Mouse (Mus musculus): ENCODE results near the gene Pex5l.

Gene Pex5l

GRCm38 (mm10) chr3:33142901-33143461 is at the start of gene Pex5l:
TSS of gene Pex5l (minus strand) at chr3:33143247.
- no peak for DNase-seq (ENCODE audit: extremely low read depth, low read depth)

- no peak for DNase-seq (ENCODE audit: extremely low read depth, low read depth)
Observed at GRCm38 (mm10) chr3:33165186-33165585, 22.1 kb upstream of the Pex5l start.

GRCm38 (mm10) chr3:33163821-33164220 is 20.8 kb upstream of the Pex5l start:
- no peak for DNase-seq (ENCODE audit: extremely low read depth, low read depth)

- no peak for DNase-seq (ENCODE audit: extremely low read depth, low read depth)
Observed at GRCm38 (mm10) chr3:33143592-33143991, 545 bp upstream of the Pex5l start.

GRCm38 (mm10) chr3:33142398-33142797 is 649 bp downstream of the Pex5l start:
- no peak for DNase-seq (ENCODE audit: extremely low read depth, low read depth)

GRCm38 (mm10) chr3:33129944-33130343 is 13.1 kb downstream of the Pex5l start:
- no peak for DNase-seq (ENCODE audit: extremely low read depth, low read depth)

- DNase-seq (ENCODE audit: extremely low read depth, low read depth), result no peak
Observed at GRCm38 (mm10) chr3:33124796-33125195, 18.3 kb downstream of the Pex5l start.

- DNase-seq (ENCODE audit: extremely low read depth, low read depth), result no peak
Observed at GRCm38 (mm10) chr3:33105785-33106184, 37.3 kb downstream of the Pex5l start.

GRCm38 (mm10) chr3:33103501-33103900 is 39.5 kb downstream of the Pex5l start:
- DNase-seq (ENCODE audit: extremely low read depth, low read depth), result no peak

GRCm38 (mm10) chr3:33098550-33099295 is 44.3 kb downstream of the Pex5l start:
- DNase-seq (ENCODE audit: extremely low read depth, low read depth), result no peak

GRCm38 (mm10) chr3:33093646-33094045 is 49.4 kb downstream of the Pex5l start:
- DNase-seq (ENCODE audit: extremely low read depth, low read depth), result no peak

- DNase-seq (ENCODE audit: extremely low read depth, low read depth), result no peak
Observed at GRCm38 (mm10) chr3:33090001-33090400, 53.0 kb downstream of the Pex5l start.

- DNase-seq (ENCODE audit: extremely low read depth, low read depth), result no peak
Observed at GRCm38 (mm10) chr3:33089470-33089869, 53.6 kb downstream of the Pex5l start.

- DNase-seq (ENCODE audit: extremely low read depth, low read depth), result no peak
Observed at GRCm38 (mm10) chr3:33088276-33088675, 54.8 kb downstream of the Pex5l start.

GRCm38 (mm10) chr3:33082806-33083338 is 60.2 kb downstream of the Pex5l start:
- no peak for DNase-seq (ENCODE audit: extremely low read depth, low read depth)

GRCm38 (mm10) chr3:33081793-33082192 is 61.3 kb downstream of the Pex5l start:
- no peak for DNase-seq (ENCODE audit: extremely low read depth, low read depth)

- no peak for DNase-seq (ENCODE audit: extremely low read depth, low read depth)
Observed at GRCm38 (mm10) chr3:33079658-33080057, 63.4 kb downstream of the Pex5l start.

GRCm38 (mm10) chr3:33079171-33079570 is 63.9 kb downstream of the Pex5l start:
- DNase-seq (ENCODE audit: extremely low read depth, low read depth), result no peak

- no peak for DNase-seq (ENCODE audit: extremely low read depth, low read depth)
Observed at GRCm38 (mm10) chr3:33075696-33076095, 67.4 kb downstream of the Pex5l start.

- DNase-seq (ENCODE audit: extremely low read depth, low read depth), result no peak
Observed at GRCm38 (mm10) chr3:33074266-33074981, 68.6 kb downstream of the Pex5l start.

- no peak for DNase-seq (ENCODE audit: extremely low read depth, low read depth)
Observed at GRCm38 (mm10) chr3:33073905-33074265, 69.2 kb downstream of the Pex5l start.

GRCm38 (mm10) chr3:33070771-33071170 is 72.3 kb downstream of the Pex5l start:
- DNase-seq (ENCODE audit: extremely low read depth, low read depth), result no peak
